Mouse (Mus musculus) cerebellum, adult 2 months (tissue): ENCODE results near the gene Mpc2.

Experiments
- CTCF ChIP-seq: fragments of 200-500 bp; IDR thresholded peaks from 2 replicates; pipeline ENCODE4 v1.5.1; 2011; ENCODE audit warnings: low read depth, mild to moderate bottlenecking, control low read depth, low read length, moderate library complexity, borderline replicate concordance; ENCODE audit not compliant: insufficient read depth
- POLR2A ChIP-seq: fragments of 200-500 bp; IDR thresholded peaks from 2 replicates; pipeline ENCODE4 v1.6.1; 2011; ENCODE audit warnings: low read length, control low read depth, borderline replicate concordance; ENCODE audit not compliant: insufficient read depth

GRCm38 (mm10) chr1:165462861-165463260 is 2.4 kb downstream of the Mpc2 start:
- TF ChIP-seq CTCF (no peak), POLR2A (no peak)
